Mouse (Mus musculus) olfactory bulb, adult 2 months (tissue): ENCODE data around the gene Csnk1e.

ENCODE experiments used
- CTCF ChIP-seq: fragments of 200-500 bp; IDR thresholded peaks from 2 replicates; pipeline ENCODE4 v1.5.1; 2012; ENCODE audit warnings: low read depth, mild to moderate bottlenecking, low read length, moderate library complexity; ENCODE audit not compliant: insufficient read depth
- POLR2A ChIP-seq: fragments of 200-500 bp; IDR thresholded peaks from 2 replicates; pipeline ENCODE4 v1.6.1; 2012; ENCODE audit warnings: mild to moderate bottlenecking, low read depth, low read length, moderate library complexity; ENCODE audit not compliant: insufficient read depth

DNA sequence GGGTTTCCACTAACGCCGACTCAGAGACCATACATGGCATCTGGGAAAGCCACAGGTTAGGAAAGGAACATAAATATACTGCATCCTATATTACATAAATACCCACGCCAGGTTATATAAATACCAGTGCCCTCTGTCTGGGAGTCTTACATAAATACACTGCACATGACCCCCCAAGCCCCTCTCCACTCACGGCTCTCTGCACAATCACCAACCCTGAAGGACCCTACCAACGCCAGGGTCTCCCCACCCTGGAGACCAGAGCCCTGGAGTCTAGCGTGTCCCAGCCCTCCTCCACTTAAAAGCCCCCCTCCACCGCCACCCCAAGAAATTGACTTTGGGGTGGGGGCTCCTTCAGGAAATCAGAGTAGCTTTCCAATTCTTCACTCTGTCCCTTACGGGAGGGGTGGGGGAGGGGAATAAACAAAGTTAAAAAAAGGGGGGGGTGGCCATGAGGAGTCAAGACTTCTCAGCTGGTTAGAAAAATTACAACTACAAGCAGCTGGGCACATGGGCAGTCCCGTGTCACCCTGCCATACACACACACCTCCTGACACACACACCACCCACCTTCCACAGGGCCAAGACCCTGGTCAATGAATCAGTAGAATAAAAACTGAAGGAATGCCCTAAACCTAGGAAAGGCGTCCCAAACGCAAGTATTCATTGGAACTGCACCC, 14.6 kb downstream of the Csnk1e start:
- TF ChIP-seq POLR2A (no peak), CTCF (no peak)
